Mouse (Mus musculus): ENCODE data around the gene Twistnb. TPM values are rescaled to one million over a fixed set of nuclear protein-coding genes. Genes with fewer than 3 reads are reported as not detected.

The Twistnb gene
- polyA plus RNA-seq, 1 experiment from 2014 or later, result 55.5 TPM

Other genes starting within 250 kb of the Twistnb start
- gene Efcab10, start 34.8 kb upstream of the Twistnb start, polyA plus RNA-seq (2014; fragmentation: Nextera tagmentation; extraction: Ambion mirVana), result 1.7 and 2.9 TPM in 2 replicates

All from neural tube, embryonic 14.5 days (tissue).